Mouse (Mus musculus) bone marrow macrophage, adult 2 months (primary cell): ENCODE measurements at regions not wholly inside any gene's neighbourhood (a gene's known extent, or its start where the extent isn't known, plus 50 kb on each side); places are given as distances from the start of the nearest gene placed in this dataset.

Experiments used
- CTCF ChIP-seq: IDR thresholded peaks from 2 replicates; pipeline ENCODE4 v1.5.1; 2012; ENCODE audit warnings: low read depth, mild to moderate bottlenecking, low read length, moderate library complexity
- POLR2A ChIP-seq: IDR thresholded peaks from 2 replicates; pipeline ENCODE4 v1.6.1; 2012; ENCODE audit warnings: mild to moderate bottlenecking, low read depth, low read length, borderline replicate concordance

- no peak for TF ChIP-seq CTCF
- TF ChIP-seq POLR2A: no peak
Observed at GRCm38 (mm10) chr4:99445077-99445754, 149.5 kb downstream of the Gm12689 start.
